Mouse (Mus musculus) embryonic facial prominence, embryonic 13.5 days (tissue): ENCODE measurements around the gene Abr. TPM values are rescaled to one million over a fixed set of nuclear protein-coding genes. Genes with fewer than 3 reads are reported as not detected.
A peak's percentile ranks its signal among the peaks of the same experiment; 100 is the strongest.

ENCODE experiments used
- ATAC-seq: fragments of 200-750 bp; cut with Nextera tagmentation; 2 replicates; pipeline ENCODE4 v1.8.0; 2017; ENCODE audit warnings: low read depth; ENCODE audit not compliant: insufficient number of reproducible peaks, insufficient read depth, low FRiP score, low TSS enrichment
- H3K27ac ChIP-seq: fragments of 300-500 bp; sonication (generic); 2 replicates; pipeline ENCODE4 v1.5.1; 2015; ENCODE audit warnings: moderate library complexity, mild to moderate bottlenecking, inconsistent platforms
- H3K27me3 ChIP-seq: fragments of 300-500 bp; sonication (generic); 2 replicates; pipeline ENCODE4 v1.6.1; 2015; ENCODE audit warnings: mild to moderate bottlenecking, inconsistent platforms
- H3K36me3 ChIP-seq: fragments of 300-500 bp; sonication (generic); 2 replicates; pipeline ENCODE4 v1.6.1; 2015; ENCODE audit warnings: mild to moderate bottlenecking, inconsistent platforms
- H3K4me1 ChIP-seq: fragments of 300-500 bp; sonication (generic); 2 replicates; pipeline ENCODE4 v1.6.1; 2015; ENCODE audit warnings: inconsistent platforms
- H3K4me2 ChIP-seq: fragments of 300-500 bp; sonication (generic); 2 replicates; pipeline ENCODE4 v1.6.1; 2015; ENCODE audit warnings: moderate library complexity, mild to moderate bottlenecking, inconsistent platforms
- H3K4me3 ChIP-seq: fragments of 300-500 bp; sonication (generic); 2 replicates; pipeline ENCODE4 v1.5.1; 2015; ENCODE audit warnings: mild to moderate bottlenecking, inconsistent platforms
- H3K9ac ChIP-seq: fragments of 300-500 bp; sonication (generic); 2 replicates; pipeline ENCODE4 v1.6.1; 2015; ENCODE audit warnings: mild to moderate bottlenecking, inconsistent platforms
- H3K9me3 ChIP-seq: fragments of 300-500 bp; sonication (generic); 2 replicates; pipeline ENCODE4 v1.6.1; 2016; ENCODE audit warnings: inconsistent platforms
- WGBS: fragments of 180-500 bp; shearing (Covaris S2); methylation state at CpG from one replicate; pipeline ENCODE4 v1.1.7; 2015; ENCODE audit warnings: mixed read lengths; 5-methylcytosine and 5-hydroxymethylcytosine counted together
- polyA plus RNA-seq: library from polyadenylated mRNA; unstranded; fragments of >200 nt; fragmentation: Nextera tagmentation; extraction: Ambion mirVana; gene quantifications from 2 replicates; pipeline ENCODE4 v1.2.1, GENCODE M21; 2015

Abr gene
- polyA plus RNA-seq, 1 experiment from 2014 or later: 35.5 TPM

GRCm38 (mm10) chr11:76446251-76446650, 175.9 kb downstream of the Abr start:
- peaks cover 37% of the 10 kb centered on the region for H3K36me3 ChIP-seq
- no peak overlapping the region for H3K4me2 ChIP-seq
- no peak for ATAC-seq
- H3K9me3 ChIP-seq: no peaks in the 10 kb centered on the region
- H3K27me3 ChIP-seq: no peaks in the 10 kb centered on the region
- 1% methylated on average over 10 of the region's 10 CpGs for WGBS
- peaks cover 70% of the 10 kb centered on the region for H3K4me1 ChIP-seq
- H3K9ac ChIP-seq: no peak overlapping the region
- peak overlapping the region; percentile 73 for H3K27ac ChIP-seq
- no peak overlapping the region for H3K4me3 ChIP-seq

DNA sequence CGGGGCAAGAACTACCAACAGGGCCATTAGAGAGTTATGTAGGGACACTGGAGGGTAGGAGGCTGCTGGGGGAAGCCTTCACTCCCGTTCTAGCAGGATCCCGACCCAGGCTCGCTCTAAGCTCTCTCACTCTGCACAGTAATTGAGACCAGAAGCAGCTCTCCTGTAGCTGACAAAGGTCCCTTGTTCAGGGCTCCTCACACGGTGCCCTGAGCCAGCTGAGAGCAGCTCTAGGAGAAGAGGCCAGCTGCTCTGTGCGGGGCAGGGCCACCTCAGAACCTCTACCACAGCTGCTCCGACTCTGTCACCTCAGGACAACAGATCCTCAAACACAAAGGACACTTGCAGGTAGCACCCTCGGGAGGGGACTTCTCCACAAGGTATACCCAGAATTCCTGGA, 176.7 kb downstream of the Abr start:
- Histone ChIP-seq H3K27ac (peak overlapping the region; percentile 73), H3K9ac (no peak overlapping the region)
- no peak for ATAC-seq

DNA sequence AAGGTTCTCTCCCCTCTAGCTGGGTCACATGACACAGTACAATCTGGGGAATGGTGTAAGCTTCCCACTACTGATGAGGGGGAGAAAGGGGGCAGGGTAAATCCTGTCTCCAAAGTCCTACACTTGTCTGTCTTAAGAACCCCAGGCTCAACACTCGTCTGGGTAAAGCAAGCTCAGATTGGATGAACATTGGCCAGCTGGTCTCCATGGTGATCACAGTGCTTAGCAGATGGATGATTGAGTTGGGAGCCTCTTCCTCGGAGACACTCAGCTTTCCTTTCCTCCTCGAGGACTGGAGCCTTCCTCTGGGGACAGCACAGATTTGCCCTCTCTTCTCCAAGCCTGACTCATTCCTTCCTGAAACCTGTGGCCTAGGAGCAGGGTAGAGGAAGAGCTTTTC, 182.4 kb downstream of the Abr start:
- no peaks in the 10 kb centered on the region for H3K27me3 ChIP-seq
- WGBS: 18% methylated on average over 3 of the region's 3 CpGs
- H3K27ac ChIP-seq: peak overlapping the region; percentile 5; the same call in 1 of the 2 replicates
- ATAC-seq: no peak
- H3K36me3 ChIP-seq: peaks cover 20% of the 10 kb centered on the region
- no peak overlapping the region for H3K4me3 ChIP-seq
- peaks cover 75% of the 10 kb centered on the region for H3K4me1 ChIP-seq
- no peaks in the 10 kb centered on the region for H3K9me3 ChIP-seq
- no peak overlapping the region for H3K9ac ChIP-seq
- H3K4me2 ChIP-seq: no peak overlapping the region

More for the DNA sequence above, 176.7 kb downstream of the Abr start:
- H3K4me1 ChIP-seq: peaks cover 77% of the 10 kb centered on the region
- peaks cover 29% of the 10 kb centered on the region for H3K36me3 ChIP-seq
- H3K4me2 ChIP-seq: no peak overlapping the region
- H3K9me3 ChIP-seq: no peaks in the 10 kb centered on the region
- WGBS: 19% methylated on average over 8 of the region's 8 CpGs
- H3K27me3 ChIP-seq: no peaks in the 10 kb centered on the region
- no peak overlapping the region for H3K4me3 ChIP-seq

GRCm38 (mm10) chr11:76436864-76437437, 185.2 kb downstream of the Abr start:
- H3K9me3 ChIP-seq: no peaks in the 10 kb centered on the region

GRCm38 (mm10) chr11:76436009-76436408, 186.1 kb downstream of the Abr start:
- 74% methylated on average over 5 of the region's 5 CpGs for WGBS
- H3K4me3 ChIP-seq: peak overlapping the region; percentile 52
- H3K9me3 ChIP-seq: no peaks in the 10 kb centered on the region
- H3K36me3 ChIP-seq: peaks cover 21% of the 10 kb centered on the region
- H3K27ac ChIP-seq: no peak overlapping the region
- H3K4me1 ChIP-seq: peaks cover 83% of the 10 kb centered on the region
- ATAC-seq: no peak
- no peaks in the 10 kb centered on the region for H3K27me3 ChIP-seq
- peak overlapping the region; percentile 76 for H3K9ac ChIP-seq
- peak overlapping the region; percentile 85 for H3K4me2 ChIP-seq

More at GRCm38 (mm10) chr11:76436864-76437437, 185.2 kb downstream of the Abr start:
- peak; percentile 72; the same call in 1 of the 2 replicates for ATAC-seq
- H3K36me3 ChIP-seq: peaks cover 19% of the 10 kb centered on the region
- peak overlapping the region; percentile 85 for H3K4me2 ChIP-seq
- H3K4me1 ChIP-seq: peaks cover 83% of the 10 kb centered on the region
- peak overlapping the region; percentile 52 for H3K4me3 ChIP-seq
- H3K27ac ChIP-seq: peak overlapping the region; percentile 91
- H3K27me3 ChIP-seq: no peaks in the 10 kb centered on the region
- peak overlapping the region; percentile 76 for H3K9ac ChIP-seq
- WGBS: 6% methylated on average over 28 of the region's 28 CpGs

DNA sequence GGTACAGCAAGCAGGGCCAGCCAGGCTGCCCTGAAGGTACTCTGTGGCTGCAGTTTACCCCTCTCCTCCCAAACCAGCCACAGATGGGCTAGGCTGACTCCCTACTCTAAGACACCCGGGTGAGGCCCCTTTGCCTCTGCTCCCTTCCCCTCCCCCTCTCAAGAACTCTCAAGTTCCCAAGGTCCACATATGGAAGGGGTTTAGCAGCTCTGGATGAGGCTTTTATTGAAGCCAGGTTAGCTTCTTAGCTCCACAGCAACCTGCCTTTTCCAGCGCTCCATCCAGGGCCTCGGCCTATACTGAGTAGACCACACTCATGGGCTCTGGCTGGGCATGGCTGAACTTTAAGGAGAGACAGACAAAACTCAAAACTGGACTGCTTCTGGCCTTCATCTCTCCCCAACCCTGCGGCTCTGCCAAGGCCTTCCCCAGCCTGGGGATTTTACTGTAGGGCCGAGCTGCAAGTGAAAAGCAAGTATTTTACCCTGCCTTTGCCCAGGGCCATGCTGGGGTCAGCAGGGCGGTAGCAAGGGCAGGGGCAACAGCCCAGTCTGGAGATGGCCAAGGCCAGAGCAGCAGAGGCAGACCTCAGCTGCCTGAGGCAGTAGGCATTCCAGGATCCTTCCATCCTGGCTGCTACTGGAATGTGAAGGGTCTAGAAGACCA, 192.0 kb downstream of the Abr start:
- Histone ChIP-seq H3K9me3 (no peaks in the 10 kb centered on the region), H3K27ac (peak overlapping the region; percentile 95), H3K4me1 (peaks cover 68% of the 10 kb centered on the region), H3K4me3 (no peak overlapping the region), H3K4me2 (peak overlapping the region; percentile 17; the same call in 1 of the 2 replicates), H3K36me3 (peaks cover 27% of the 10 kb centered on the region; the same call in 1 of the 2 replicates), H3K27me3 (no peaks in the 10 kb centered on the region), H3K9ac (peak overlapping the region; percentile 57)
- peak; percentile 78 for ATAC-seq
- 22% methylated on average over 6 of the region's 6 CpGs for WGBS

- Histone ChIP-seq H3K9me3 (no peaks in the 10 kb centered on the region), H3K27ac (peak overlapping the region; percentile 95), H3K9ac (peak overlapping the region; percentile 57), H3K4me2 (peak overlapping the region; percentile 17; the same call in 1 of the 2 replicates), H3K4me1 (peaks cover 62% of the 10 kb centered on the region), H3K36me3 (peaks cover 33% of the 10 kb centered on the region), H3K4me3 (no peak overlapping the region), H3K27me3 (no peaks in the 10 kb centered on the region)
- WGBS: 36% methylated on average over 7 of the region's 7 CpGs
- no peak for ATAC-seq
Observed at GRCm38 (mm10) chr11:76429556-76429955, 192.6 kb downstream of the Abr start.

DNA sequence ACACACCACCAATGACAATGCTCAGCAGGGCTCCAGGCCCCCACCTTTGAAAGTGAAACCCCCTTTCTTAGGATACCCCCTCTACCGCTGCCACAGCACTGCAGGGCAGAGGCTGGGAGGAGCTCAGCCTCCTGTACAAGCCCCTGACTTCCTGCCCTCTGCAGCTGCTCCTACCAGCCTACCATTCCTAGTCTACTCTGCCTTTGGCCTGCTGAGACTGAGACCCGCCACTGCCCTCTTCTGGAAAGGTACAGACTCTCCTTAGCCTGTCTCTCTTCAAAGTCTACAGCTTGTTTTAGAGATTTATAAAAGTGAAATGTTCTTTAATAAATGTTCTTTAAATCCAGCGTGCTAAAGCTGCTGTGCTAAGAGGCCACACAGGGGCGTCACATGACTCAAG, 193.1 kb downstream of the Abr start:
- Histone ChIP-seq H3K9ac (peak overlapping the region; percentile 57; the same call in 1 of the 2 replicates), H3K4me3 (no peak overlapping the region), H3K27ac (peak overlapping the region; percentile 95), H3K36me3 (peaks cover 38% of the 10 kb centered on the region), H3K4me1 (peaks cover 57% of the 10 kb centered on the region), H3K9me3 (no peaks in the 10 kb centered on the region), H3K27me3 (no peaks in the 10 kb centered on the region), H3K4me2 (no peak overlapping the region)
- 50% methylated on average over 4 of the region's 4 CpGs for WGBS
- ATAC-seq: no peak

DNA sequence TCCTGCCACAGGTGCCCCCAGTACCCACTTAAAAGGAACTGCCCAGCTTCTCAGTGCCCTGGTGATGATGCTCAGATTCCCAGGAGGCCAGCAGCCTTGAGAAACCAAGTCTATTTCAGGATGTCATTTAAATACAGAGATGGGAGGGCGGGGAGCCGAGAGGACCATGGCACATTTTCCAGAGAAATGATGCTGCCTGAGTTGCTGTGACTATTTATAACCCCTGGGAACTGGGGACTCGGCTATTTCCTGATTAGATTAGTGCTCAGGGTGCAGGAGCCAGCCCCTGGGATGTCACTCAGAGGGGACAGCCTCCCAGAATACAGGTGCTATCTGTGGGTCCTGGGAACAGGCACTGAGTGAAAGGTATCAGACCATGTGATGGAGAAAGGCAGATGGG, 194.3 kb downstream of the Abr start:
- Histone ChIP-seq H3K27ac (no peak overlapping the region), H3K36me3 (peaks cover 43% of the 10 kb centered on the region), H3K4me3 (no peak overlapping the region), H3K4me1 (peaks cover 51% of the 10 kb centered on the region), H3K4me2 (no peak overlapping the region), H3K9ac (no peak overlapping the region; the same call in 1 of the 2 replicates), H3K27me3 (no peaks in the 10 kb centered on the region), H3K9me3 (no peaks in the 10 kb centered on the region)
- ATAC-seq: no peak
- WGBS: 59% methylated on average over 3 of the region's 3 CpGs

- Histone ChIP-seq H3K9me3 (no peaks in the 10 kb centered on the region), H3K4me3 (no peak overlapping the region), H3K27ac (no peak overlapping the region), H3K4me2 (no peak overlapping the region), H3K4me1 (peaks cover 34% of the 10 kb centered on the region), H3K36me3 (peaks cover 50% of the 10 kb centered on the region), H3K9ac (no peak overlapping the region; the same call in 1 of the 2 replicates), H3K27me3 (no peaks in the 10 kb centered on the region)
- ATAC-seq: no peak
- WGBS: 85% methylated on average over 6 of the region's 6 CpGs
Observed at GRCm38 (mm10) chr11:76425749-76426148, 196.4 kb downstream of the Abr start.

DNA sequence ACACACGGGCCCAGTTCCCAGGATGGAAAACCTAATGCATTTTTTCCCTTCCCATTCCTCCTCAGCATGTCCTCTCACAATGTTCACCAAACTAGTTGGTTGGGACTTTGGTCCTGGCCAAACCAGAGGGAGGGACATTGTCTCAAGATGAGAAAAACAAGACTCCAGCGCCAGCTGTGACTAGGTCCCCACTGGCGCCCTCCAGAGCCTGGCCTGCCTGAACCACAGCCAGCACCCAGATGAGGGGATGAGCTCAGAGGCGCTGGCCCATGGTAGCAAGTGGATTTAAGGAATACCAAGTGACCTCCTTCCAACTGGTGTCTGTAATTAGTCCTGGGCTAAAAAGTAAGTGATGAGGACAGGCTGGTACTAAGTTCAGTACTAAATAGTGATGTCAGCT, 201.2 kb downstream of the Abr start:
- Histone ChIP-seq H3K9me3 (no peaks in the 10 kb centered on the region), H3K4me3 (no peak overlapping the region), H3K27me3 (no peaks in the 10 kb centered on the region), H3K36me3 (peaks cover 91% of the 10 kb centered on the region), H3K4me2 (no peak overlapping the region), H3K9ac (no peak overlapping the region), H3K27ac (no peak overlapping the region), H3K4me1 (no peaks in the 10 kb centered on the region)
- ATAC-seq: no peak
- 63% methylated on average over 4 of the region's 4 CpGs for WGBS

GRCm38 (mm10) chr11:76419179-76419578, 202.9 kb downstream of the Abr start:
- no peak overlapping the region for H3K27ac ChIP-seq
- H3K4me3 ChIP-seq: no peak overlapping the region
- no peak overlapping the region for H3K4me2 ChIP-seq
- no peak overlapping the region for H3K9ac ChIP-seq
- H3K9me3 ChIP-seq: no peaks in the 10 kb centered on the region
- no peak for ATAC-seq
- 61% methylated on average over 4 of the region's 4 CpGs for WGBS
- peaks cover 92% of the 10 kb centered on the region for H3K36me3 ChIP-seq
- H3K4me1 ChIP-seq: no peaks in the 10 kb centered on the region
- no peaks in the 10 kb centered on the region for H3K27me3 ChIP-seq
